Mouse (Mus musculus) cerebellum, adult 2 months (tissue): ENCODE measurements at regions not wholly inside any gene's neighbourhood (a gene's known extent, or its start where the extent isn't known, plus 50 kb on each side); places are given as distances from the start of the nearest gene placed in this dataset.

ENCODE experiments used
- DNase-seq, 2 experiments: peaks; one replicate each; pipeline ENCODE4 v3.0.0; 2021
- H3K27ac ChIP-seq: fragments of 200-500 bp; 2 replicates; pipeline ENCODE4 v1.5.1; 2012; ENCODE audit warnings: low read length, control low read depth, inconsistent platforms; ENCODE audit not compliant: insufficient read depth
- H3K27me3 ChIP-seq: fragments of 200-500 bp; 2 replicates; pipeline ENCODE4 v1.6.1; 2012; ENCODE audit warnings: inconsistent platforms, mild to moderate bottlenecking, low read length, moderate library complexity; ENCODE audit not compliant: control insufficient read depth, insufficient read depth
- H3K4me1 ChIP-seq: fragments of 200-500 bp; 2 replicates; pipeline ENCODE4 v1.6.1; 2011; ENCODE audit warnings: low read length; ENCODE audit not compliant: control insufficient read depth, insufficient read depth
- H3K4me3 ChIP-seq: fragments of 200-500 bp; replicated peaks from 2 replicates; pipeline ENCODE3; 2011; ENCODE audit warnings: mild to moderate bottlenecking, low read depth, low read length, control low read depth; ENCODE audit not compliant: insufficient read depth
- CTCF ChIP-seq: fragments of 200-500 bp; IDR thresholded peaks from 2 replicates; pipeline ENCODE4 v1.5.1; 2011; ENCODE audit warnings: low read depth, mild to moderate bottlenecking, control low read depth, low read length, moderate library complexity, borderline replicate concordance; ENCODE audit not compliant: insufficient read depth
- POLR2A ChIP-seq: fragments of 200-500 bp; IDR thresholded peaks from 2 replicates; pipeline ENCODE4 v1.6.1; 2011; ENCODE audit warnings: low read length, control low read depth, borderline replicate concordance; ENCODE audit not compliant: insufficient read depth
- WGBS: fragments of 180-500 bp; shearing (Covaris S2); methylation state at CpG from one replicate; pipeline ENCODE4 v1.1.7; 2018; 5-methylcytosine and 5-hydroxymethylcytosine counted together

GRCm38 (mm10) chr8:90514191-90514590, 166.0 kb upstream of the Tox3 start:
- Histone ChIP-seq H3K27me3 (no peaks in the 10 kb centered on the region; the same call in 1 of the 2 replicates), H3K27ac (no peak overlapping the region), H3K4me1 (no peaks in the 10 kb centered on the region), H3K4me3 (no peak overlapping the region)
- no peak for TF ChIP-seq CTCF
- TF ChIP-seq POLR2A: no peak
- 44% methylated on average over 3 of the region's 3 CpGs for WGBS
- DNase-seq: no peak

- no peak overlapping the region for H3K4me3 ChIP-seq
- no peak for DNase-seq
- TF ChIP-seq POLR2A (no peak), CTCF (no peak)
- no peaks in the 10 kb centered on the region for H3K4me1 ChIP-seq
- no peaks in the 10 kb centered on the region; the same call in 1 of the 2 replicates for H3K27me3 ChIP-seq
- H3K27ac ChIP-seq: no peak overlapping the region
- WGBS: 8% methylated on average over 4 of the region's 4 CpGs
Measured at GRCm38 (mm10) chr8:90513601-90514000, 165.5 kb upstream of the Tox3 start.

GRCm38 (mm10) chr8:90513102-90513501, 165.0 kb upstream of the Tox3 start:
- Histone ChIP-seq H3K4me1 (no peaks in the 10 kb centered on the region), H3K27ac (no peak overlapping the region), H3K4me3 (no peak overlapping the region), H3K27me3 (no peaks in the 10 kb centered on the region; the same call in 1 of the 2 replicates)
- 15% methylated on average over 8 of the region's 8 CpGs for WGBS
- TF ChIP-seq POLR2A (no peak), CTCF (no peak)
- DNase-seq: no peak

- DNase-seq: no peak
- Histone ChIP-seq H3K4me1 (no peaks in the 10 kb centered on the region), H3K4me3 (no peak overlapping the region), H3K27ac (no peak overlapping the region), H3K27me3 (no peaks in the 10 kb centered on the region; the same call in 1 of the 2 replicates)
- WGBS: 41% methylated on average over 2 of the region's 2 CpGs
- TF ChIP-seq CTCF (no peak), POLR2A (no peak)
Measured at GRCm38 (mm10) chr8:90512594-90512993, 164.5 kb upstream of the Tox3 start.

GRCm38 (mm10) chr8:90504521-90504920, 156.4 kb upstream of the Tox3 start:
- no peak for TF ChIP-seq POLR2A
- no peak for TF ChIP-seq CTCF
- Histone ChIP-seq H3K4me1 (no peaks in the 10 kb centered on the region), H3K27me3 (no peaks in the 10 kb centered on the region; the same call in 1 of the 2 replicates), H3K4me3 (no peak overlapping the region), H3K27ac (no peak overlapping the region)
- no peak for DNase-seq
- 48% methylated on average over 5 of the region's 5 CpGs for WGBS

GRCm38 (mm10) chr8:90503306-90503705, 155.2 kb upstream of the Tox3 start:
- H3K4me3 ChIP-seq: no peak overlapping the region
- H3K27me3 ChIP-seq: no peaks in the 10 kb centered on the region; the same call in 1 of the 2 replicates
- no peaks in the 10 kb centered on the region for H3K4me1 ChIP-seq
- DNase-seq: no peak
- H3K27ac ChIP-seq: no peak overlapping the region
- 59% methylated on average over 2 of the region's 2 CpGs for WGBS
- no peak for TF ChIP-seq POLR2A
- no peak for TF ChIP-seq CTCF

- no peaks in the 10 kb centered on the region; the same call in 1 of the 2 replicates for H3K27me3 ChIP-seq
- WGBS: 58% methylated on average over 2 of the region's 2 CpGs
- H3K27ac ChIP-seq: no peak overlapping the region
- DNase-seq: no peak
- no peaks in the 10 kb centered on the region for H3K4me1 ChIP-seq
- H3K4me3 ChIP-seq: no peak overlapping the region
- TF ChIP-seq POLR2A (no peak), CTCF (no peak)
Measured at GRCm38 (mm10) chr8:90502879-90503278, 154.7 kb upstream of the Tox3 start.

GRCm38 (mm10) chr8:90499315-90499714, 151.2 kb upstream of the Tox3 start:
- H3K27me3 ChIP-seq: no peaks in the 10 kb centered on the region; the same call in 1 of the 2 replicates
- TF ChIP-seq POLR2A: no peak
- no peak for TF ChIP-seq CTCF
- H3K4me3 ChIP-seq: no peak overlapping the region
- no peaks in the 10 kb centered on the region for H3K4me1 ChIP-seq
- 78% methylated on average over 1 of the region's 1 CpGs for WGBS
- no peak for DNase-seq
- no peak overlapping the region for H3K27ac ChIP-seq

- WGBS: 4% methylated on average over 13 of the region's 13 CpGs
- no peak for DNase-seq
- H3K4me3 ChIP-seq: no peak overlapping the region
- H3K4me1 ChIP-seq: no peaks in the 10 kb centered on the region
- no peak overlapping the region for H3K27ac ChIP-seq
- no peaks in the 10 kb centered on the region; the same call in 1 of the 2 replicates for H3K27me3 ChIP-seq
- TF ChIP-seq CTCF (no peak), POLR2A (no peak)
Measured at GRCm38 (mm10) chr8:90496658-90497163, 148.6 kb upstream of the Tox3 start.
